Mouse (Mus musculus) testis, adult 2 months (tissue): ENCODE measurements at regions not wholly inside any gene's neighbourhood (a gene's known extent, or its start where the extent isn't known, plus 50 kb on each side); places are given as distances from the start of the nearest gene placed in this dataset.

Experiments used
- CTCF ChIP-seq: fragments of 200-500 bp; IDR thresholded peaks from 2 replicates; pipeline ENCODE4 v1.5.1; 2012; ENCODE audit warnings: low read depth, mild to moderate bottlenecking, inconsistent platforms, low read length, moderate library complexity; ENCODE audit not compliant: control insufficient read depth, insufficient read depth, insufficient replicate concordance
- POLR2A ChIP-seq: fragments of 200-500 bp; IDR thresholded peaks from 2 replicates; pipeline ENCODE4 v1.6.1; 2012; ENCODE audit warnings: low read depth, mild to moderate bottlenecking, inconsistent platforms, low read length, moderate library complexity; ENCODE audit not compliant: control insufficient read depth

- TF ChIP-seq CTCF: no peak
- no peak for TF ChIP-seq POLR2A
Measured at GRCm38 (mm10) chr10:17511779-17512335, 211.2 kb upstream of the Cited2 start.
